Mouse (Mus musculus) kidney, postnatal 4 days (tissue): Measurements from ENCODE around the gene Topbp1.

Experiments used
- DNase-seq, 2 experiments: peaks; one replicate each; pipeline ENCODE4 v3.0.0; 2021; ENCODE audit warnings: mixed read lengths in 2 of 2

Topbp1 gene

DNA sequence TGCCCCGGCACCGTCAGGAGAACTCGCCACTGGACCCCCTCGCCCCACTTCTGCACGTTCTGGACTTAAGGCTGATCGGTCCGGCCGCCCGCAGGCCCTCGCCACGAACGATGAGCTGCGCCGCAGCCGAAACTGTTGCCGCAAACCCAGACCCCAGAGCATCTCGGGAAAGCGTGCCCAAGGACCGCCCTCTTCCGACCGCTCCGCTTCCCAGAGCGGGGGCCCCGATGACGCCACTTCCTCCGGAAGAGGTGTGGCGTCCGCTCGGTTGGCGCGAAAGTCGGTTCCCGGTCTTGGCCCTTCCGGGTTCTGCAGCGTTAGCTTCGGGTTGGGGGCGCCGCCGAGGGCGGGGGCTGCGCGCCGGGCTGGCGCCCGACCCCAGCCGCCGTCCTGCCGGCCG, at the start of gene Topbp1, which contains the start of gene 1300017J02Rik:
Topbp1 (plus strand) TSS at position 289 of the 400 bp plus-strand sequence.
1300017J02Rik (minus strand) TSS at position 156 of the 400 bp plus-strand sequence.
- peak; percentile 94 to 96 for DNase-seq

DNA sequence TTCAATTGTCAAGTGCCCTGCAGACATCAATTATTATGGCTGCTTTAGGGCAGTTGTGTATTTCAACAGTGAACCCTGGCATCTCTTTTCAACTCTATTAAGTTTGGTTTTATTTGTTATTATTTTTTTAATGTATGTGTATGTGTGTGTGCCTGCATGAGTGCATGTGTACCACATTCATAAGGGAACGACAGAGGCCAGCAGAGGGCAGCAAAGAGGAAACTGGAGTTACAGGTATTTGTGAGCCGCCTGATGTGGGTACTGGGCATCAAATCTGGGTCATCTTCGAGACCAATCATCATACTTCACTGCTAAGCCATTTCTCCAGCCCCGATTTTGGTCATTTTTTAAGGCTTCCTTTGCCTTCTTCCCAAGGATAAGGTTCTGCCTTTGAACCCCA, 39.2 kb upstream of the Topbp1 start:
- no peak for DNase-seq

DNA sequence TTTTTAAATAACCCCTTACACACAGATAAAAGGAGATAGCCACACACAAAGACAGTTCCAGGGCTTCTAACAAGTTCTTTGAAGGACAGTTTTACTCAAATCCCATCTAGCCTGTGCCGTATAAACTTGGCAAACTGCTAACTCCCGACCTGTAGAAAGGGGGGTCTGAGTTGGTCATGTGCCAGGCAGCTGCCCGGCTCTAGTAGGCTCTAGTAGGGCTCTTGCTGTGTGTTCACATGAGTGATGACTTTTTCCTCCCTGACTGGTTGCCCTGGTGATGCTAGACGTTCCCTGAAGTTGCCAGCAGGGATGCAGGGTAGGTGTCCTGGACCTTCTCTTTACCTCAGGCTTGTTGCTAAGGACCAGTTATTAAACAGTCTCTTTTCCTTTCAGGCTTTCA, 33.9 kb upstream of the Topbp1 start:
- no peak for DNase-seq

DNA sequence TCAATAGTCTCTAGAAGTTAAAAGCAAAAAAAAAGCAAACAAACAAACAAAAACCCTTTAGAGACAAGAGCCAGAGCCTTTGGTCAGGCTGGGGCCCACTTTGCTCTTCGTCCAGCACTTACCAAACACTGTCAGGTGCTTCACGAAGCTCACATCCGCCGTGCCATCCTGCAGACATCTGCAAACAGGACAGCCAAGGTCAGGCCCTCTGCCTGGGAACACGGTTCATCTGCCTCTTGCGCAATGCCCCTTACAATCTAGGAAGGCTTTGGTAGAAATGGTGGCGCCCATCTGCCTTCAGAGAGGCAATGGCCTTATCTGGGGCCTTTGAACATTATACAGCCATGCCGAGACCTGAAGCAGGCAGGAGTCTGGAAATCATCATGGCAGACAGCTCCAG, 30.2 kb upstream of the Topbp1 start:
- no peak for DNase-seq

DNA sequence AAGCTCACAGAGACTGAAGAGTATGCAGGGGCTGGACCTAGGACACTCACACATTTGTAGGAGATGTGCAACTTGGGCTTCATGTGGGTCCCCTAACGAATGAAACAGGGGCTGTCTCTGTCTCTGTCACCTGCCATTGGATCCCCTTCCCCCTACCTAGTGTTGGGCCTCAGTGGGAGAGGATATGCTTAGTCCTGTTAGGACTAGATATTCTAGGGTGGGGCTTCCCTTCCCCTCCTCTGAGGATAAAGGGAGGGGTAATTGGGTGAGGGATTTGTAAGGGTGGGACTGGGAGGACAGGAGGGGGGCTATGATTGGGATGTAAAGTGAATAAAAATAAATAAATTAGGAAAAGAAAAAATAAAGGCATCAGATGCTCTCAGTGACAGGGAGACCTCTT, 29.3 kb upstream of the Topbp1 start:
- DNase-seq, result no peak

DNA sequence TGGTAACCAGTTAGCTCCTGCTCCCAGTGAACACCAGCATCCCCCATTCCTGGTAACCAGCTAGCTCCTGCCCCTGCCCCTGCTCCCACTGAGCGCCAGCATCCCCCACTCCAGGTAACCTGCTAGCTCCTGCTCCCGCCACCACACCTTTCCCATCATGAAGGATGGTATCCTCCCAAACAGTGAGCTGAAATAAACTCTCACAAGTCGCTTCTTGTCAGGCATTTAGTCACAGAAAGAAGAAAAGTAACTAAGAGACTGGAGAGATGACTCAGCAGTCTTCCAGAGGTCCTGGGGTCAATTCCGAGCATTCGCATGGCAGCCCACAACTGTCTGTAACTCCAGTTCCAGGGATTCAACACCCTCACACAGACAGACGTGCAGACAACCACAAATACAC, 28.1 kb upstream of the Topbp1 start:
- no peak for DNase-seq

DNA sequence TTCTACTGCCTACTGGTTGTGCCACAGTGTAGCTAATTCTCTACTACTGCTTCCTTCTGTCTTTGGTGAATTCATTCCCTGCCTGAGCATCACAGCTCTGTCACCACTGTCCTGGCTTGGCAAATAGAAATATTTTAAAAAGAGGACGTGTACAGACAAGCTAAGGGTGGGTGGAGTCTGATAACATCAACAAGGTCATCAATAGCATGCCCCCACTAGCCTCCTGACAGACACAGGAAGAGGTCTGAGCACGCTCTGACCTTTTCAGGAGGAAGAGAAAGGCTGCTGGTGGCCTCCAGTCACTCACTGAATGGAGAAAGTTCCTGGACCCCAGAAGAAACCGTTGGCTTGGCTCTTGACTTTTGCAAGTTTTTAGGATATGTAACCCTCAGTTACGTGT, 18.6 kb upstream of the Topbp1 start:
- DNase-seq, result no peak

DNA sequence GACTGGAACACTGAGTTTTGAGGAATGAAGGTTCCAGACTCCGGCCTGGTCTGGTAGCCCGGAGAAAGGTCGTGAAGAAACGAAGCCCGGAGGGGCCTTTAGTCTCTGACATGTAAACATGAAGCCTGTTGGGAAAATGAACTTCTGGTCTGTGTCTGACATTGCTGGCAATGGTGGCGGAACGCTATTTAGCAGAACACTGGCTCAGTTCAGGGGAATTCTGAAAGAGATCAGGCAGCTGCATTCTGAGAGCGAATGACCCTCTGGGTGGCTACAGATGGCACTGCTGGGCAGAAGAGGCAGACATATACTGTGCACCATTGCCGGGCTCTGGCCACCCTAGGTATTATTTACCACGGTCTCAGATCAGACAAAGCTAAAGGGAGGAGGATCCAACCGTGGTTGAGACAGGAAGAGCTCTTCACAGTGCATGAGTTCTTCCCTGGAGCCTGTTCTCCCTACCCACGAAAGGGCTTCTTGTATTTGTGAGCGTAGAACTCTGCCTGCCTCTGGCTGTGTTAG, 18.1 kb upstream of the Topbp1 start:
- peak in 1 of 2 experiments; percentile 11 for DNase-seq

DNA sequence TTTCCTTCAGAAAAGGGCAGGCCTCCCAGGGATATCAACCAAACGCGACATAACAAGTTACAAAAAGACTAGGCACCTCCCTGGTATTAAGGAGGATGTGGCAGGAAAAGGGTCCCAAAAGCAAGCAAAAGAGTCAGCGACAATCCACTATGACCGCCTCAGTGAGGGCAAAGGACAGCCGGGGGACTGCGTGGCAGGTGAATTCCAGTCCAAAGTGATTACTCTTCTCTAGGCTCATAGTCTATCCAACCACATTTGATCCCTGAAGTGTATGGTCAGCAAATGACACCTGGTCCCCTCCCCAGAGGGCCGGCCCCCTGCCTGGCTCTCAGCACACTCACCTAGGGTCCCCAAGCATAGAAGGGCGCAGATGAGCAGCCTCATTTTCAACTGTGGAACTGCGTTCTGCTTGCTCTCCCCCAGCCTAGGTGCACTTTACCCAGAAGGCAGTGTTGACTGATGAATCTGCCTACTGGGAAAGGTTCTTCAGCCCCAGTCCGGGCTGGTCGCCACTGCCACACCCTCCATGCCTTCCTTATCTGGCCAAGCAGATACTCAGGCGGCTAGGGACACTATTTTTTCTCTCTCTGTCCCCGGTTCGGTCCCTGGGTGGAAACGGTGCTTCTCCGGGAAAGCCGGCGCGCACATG, 17.1 kb upstream of the Topbp1 start:
- no peak for DNase-seq

DNA sequence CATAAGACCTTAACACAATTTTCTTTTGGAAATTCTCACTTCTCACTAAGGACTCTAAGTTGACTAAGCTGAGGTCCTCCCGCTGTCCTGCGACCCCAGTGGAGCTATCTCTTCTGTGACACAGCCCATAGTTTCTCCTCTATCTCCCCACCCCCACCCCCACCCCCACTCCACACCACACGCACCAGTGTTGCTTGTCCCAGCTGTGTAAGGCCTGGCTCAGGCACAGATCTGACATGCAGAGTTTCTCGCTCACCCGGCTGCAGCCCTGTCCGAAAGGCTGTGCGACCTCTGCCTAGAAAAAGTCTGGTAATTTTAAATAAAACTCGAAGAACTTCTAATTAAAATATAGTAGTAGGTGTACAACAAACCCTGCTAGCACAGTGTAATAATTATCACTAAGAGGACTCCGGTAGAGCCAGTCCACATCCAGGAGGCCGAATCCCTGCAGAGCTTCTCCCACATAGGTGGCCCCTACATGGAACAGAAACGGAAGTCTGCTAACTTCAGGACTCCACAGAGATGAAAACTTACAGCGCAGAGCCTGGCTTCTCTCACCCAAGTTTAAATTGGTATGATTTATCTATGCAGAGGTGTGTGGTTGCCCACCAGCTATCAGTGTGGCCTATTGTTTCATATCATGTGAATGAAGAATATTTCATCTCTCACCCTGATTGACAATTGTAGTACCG, 16.4 kb upstream of the Topbp1 start:
- DNase-seq, result no peak

DNA sequence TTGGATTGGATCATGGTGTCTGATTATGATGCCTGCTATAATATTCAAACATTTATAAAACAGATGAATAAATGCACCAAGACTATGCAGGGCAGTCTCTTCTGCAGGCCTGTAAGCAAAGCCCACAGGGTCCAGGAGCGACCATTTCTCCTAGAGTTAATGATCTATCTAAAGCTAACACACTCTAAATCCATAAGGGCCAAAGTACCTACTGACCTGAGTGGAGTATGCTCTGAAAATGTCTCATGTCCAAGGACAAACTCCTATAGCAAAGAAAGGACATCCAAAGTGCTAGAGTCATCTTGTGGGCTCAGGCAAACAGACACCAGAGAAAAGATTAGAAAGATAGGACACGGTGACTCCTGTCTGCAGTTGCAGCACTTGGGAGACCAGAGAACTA, 10.5 kb upstream of the Topbp1 start:
- no peak for DNase-seq

DNA sequence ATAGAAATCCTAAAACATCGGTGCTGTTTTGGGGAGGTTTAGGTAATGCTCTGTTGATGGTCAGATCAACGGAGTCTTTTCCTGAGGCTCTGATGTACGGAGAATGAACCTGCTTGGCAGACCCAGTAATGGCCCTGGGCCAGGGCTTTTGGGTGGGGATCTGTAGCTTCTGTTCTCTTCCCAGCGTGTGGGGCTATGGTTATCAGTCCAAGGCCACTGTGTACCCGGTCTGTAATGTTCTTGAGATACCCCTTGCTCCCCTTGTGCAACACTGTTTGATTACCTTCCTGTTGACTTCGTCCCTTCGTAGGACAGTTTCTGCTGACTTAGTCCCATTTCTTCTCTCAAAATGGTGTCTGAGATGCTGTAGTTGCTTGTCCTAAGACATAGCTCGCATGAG, 3.9 kb upstream of the Topbp1 start:
- no peak for DNase-seq

DNA sequence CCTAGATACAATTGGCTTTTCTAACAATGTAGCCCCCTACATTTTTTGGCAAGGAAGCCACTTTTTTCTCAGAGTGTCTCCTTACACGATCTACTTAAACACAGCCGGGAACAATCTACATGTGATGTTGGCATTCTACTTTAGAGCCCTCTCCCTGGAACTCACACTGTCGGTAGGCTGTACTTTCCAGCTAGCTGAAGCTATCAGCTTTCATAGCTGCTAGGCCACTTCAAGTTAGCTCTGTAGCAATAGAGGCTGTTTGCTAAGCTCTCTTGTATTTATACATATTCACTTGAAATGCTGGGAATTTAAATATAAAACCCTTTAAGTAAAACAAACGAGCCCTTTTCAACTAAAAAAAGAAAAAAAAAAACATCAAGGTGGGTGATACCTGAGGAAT, 2.8 kb upstream of the Topbp1 start:
- no peak for DNase-seq

DNA sequence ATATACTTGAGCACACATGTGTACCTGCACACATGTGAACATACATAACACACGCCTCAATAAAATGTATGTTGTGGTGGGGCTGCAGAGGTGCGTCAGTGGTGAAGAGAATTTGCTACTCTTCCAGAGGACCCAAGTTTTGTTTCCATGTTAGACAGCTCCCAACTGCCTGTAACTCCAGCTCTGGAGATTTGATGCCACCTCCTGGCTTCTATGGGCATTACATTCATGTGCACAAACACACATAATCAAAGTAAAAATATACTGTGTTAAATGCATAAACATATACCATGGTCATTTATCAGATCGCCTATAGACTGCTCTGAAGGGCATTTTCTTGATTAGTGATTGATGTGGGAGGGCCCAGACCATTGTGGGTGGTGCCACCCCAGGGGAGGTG, 2.3 kb upstream of the Topbp1 start:
- peak; percentile 73 to 78 for DNase-seq

DNA sequence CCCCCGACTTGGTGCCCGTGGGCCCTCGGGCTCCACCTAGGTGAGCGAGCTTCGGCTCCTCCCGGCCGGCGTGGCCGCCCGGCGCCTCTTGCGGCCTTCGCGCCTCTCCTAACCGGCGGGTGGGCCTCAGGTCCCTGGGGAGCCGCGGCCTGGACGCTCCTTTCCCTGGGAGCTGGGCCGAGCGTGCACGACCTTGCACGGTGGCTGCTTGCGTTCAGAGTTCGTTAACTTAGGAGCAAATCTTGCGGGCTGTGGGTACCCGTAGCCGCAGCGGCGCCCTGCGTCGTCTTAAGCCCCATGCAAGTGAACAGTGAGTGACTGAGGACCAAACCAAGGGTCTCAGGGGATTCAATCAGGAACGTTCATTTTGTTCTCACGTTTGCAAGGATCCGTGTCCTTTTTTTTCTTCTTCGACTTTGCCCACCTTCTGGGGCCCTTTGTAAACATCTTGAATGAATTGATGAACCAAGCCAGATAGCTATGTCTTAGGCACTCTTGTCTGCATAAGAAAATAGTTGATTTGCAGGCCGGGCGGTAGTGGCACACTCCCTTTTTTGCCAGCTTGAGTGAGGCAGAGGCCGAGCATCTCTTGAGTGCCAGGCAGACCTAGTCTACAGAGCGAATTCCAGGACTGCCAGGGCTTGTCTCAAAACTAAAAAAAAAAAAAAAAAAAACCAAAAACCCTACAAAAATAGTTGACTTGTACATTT, 472 bp downstream of the Topbp1 start:
- DNase-seq, result peak; percentile 12 to 21

DNA sequence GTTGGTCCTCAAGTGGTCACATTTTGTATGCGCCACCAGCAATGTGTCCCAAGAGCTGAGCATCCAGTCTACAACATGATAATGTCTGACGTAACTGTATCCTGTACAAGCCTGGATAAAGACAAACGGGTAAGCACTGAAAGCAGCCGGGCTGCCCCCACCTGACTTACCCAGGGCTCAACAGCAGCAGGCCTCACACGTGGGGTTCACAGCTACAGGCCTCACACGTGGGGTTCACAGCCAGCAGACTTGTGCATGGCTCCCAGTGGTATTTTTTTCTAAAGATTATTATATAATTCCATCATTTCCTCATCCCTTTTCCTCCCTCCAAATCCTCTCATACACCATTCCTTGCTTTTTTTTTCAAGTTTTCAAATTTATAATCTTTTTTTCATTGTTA, 4.8 kb downstream of the Topbp1 start:
- DNase-seq, result no peak

DNA sequence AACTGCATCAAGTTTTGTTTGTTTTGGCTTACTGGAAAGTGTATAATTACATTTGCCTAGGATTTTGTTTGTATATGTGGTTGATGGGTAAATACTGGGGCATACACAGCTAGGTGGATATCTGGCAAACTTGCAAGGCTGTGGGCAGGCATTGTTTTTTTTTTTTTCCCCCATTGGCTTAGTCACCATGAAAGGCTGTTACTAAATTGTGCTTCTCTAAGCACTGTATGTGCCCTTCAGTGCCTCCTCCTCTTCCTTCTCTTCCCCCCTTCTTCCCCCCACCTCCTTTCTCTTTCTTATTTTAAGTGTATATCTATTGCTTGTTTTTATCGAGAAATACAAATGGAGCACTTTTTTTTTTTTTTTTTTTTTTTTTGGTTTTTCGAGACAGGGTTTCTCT, 19.7 kb downstream of the Topbp1 start:
- DNase-seq, result no peak

DNA sequence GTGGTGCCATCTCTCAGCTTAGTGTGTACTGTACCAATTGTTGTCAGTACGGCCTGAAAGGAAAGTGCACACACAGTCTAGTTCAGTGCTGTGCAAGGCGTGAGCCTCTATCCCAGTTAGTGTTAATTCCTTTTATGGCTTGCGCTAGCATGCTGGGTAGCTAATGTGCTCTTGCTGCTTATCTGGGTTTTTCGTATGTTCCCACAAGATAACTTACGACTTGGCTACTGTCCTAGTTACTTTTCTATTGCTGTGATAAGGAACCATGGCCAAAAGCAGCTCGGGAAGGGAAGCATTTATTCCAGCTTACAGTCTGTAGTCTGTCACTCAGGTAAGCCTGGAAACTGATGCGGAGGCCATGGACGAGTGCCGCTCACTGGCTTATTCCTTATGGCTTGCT, 21.4 kb downstream of the Topbp1 start:
- DNase-seq, result no peak

DNA sequence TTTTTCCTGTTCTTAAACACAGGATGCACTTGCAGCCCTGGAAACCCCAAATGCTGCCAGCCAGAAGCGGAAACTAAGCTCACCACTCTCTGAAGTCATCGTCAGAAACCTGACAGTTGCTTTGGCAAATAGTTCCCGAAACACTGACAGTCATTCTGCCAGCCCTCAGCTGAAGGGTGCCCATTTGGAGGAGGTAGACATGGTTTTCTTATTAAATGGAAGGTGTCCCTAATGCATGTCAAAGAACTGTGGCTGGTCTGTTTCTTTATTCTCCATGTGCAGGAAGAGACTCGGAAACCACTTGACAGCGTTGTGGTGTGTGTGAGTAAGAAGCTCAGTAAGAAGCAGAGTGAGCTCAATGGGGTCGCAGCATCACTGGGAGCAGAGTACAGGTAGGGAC, 27.6 kb downstream of the Topbp1 start:
- DNase-seq, result no peak

DNA sequence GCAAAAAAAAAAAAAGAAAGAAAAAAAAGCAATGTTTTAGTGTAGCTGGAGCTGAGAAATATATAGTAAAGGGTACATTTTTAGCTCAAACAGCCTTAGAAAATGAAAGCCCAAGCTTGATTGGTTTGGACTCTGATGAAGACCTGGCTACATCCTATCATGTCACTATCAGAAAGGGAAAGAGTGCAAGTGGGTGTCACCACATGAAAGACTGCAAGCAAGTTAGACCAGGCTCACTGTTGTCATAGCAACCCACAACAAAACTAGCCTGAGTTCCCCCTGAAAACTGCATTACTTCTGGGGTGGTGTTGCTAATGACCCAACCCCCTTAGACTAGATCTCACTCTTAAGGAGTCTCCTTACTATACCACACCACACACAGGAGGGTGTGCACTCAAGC, 31.9 kb downstream of the Topbp1 start:
- no peak for DNase-seq

DNA sequence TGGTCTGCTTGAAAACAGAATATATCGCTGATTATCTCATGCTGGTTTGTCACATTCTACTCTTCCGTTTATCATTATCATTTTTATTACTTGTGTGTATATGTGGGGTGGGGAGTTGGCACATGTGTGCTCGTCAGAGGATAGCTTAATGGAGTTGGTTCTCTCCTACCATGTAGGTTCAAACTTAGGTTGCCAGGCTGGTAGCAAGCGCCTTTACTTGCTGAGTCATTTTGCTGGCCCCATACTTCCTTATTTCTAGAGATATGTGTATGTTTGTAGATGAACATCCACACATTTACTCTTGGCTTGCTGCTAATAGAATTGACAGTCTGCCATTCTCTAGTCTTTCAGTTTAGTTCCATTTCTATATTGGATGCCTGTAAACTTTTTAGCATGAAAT, 42.0 kb downstream of the Topbp1 start:
- no peak for DNase-seq

DNA sequence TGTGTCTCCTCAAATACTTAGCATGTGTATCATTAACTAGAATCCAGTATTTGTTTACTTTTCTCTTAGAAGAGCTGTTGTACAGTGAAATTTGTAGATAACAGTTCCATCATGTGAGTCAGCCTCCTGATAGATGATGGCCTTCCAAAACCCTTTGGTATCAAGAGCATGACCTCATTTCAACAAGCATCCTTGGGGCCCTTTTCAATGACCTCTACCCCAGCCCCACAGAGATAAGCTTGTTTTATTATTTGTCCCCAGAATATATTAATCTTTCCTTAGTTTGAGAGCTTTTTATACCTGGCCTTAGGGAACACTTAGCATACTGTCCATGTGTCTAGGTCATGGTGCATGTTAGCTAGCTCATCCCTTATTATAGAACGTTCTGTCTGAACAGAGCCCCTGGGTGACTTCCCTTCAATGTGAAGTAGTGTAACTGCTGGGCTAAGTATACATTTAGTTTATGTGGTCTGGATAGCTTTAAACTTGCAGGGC, 43.0 kb downstream of the Topbp1 start:
- DNase-seq, result no peak

DNA sequence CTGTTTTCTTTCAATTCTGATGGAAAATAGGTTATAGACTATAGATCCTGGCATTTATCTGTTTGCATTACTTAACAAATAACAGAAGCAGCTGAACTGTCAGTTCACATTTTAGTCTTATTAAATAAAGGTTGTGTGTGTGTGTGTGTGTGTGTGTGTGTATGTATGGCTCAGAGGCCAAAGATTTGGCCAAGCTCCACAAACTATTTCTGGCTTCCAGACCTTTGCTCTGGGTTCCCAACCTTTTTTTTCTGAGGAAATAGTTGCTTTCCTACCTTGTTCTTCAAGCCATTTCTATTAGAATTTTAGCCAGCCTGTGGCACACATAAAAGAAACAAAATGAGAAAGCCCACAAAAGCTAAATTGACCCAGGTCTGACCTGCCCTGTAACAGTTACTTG, 43.8 kb downstream of the Topbp1 start:
- DNase-seq, result no peak
